Mouse (Mus musculus): ENCODE measurements around the gene Aph1b. TPM values are rescaled to one million over a fixed set of nuclear protein-coding genes. Genes with fewer than 3 reads are reported as not detected.
"Not testable (repeated sequence)": the region's sequence is repeated elsewhere in the genome, so short reads cannot be mapped to it uniquely, and the experiment has no call there.

The Aph1b gene
- polyA plus RNA-seq, 1 experiment: 1.9 TPM

DNA sequence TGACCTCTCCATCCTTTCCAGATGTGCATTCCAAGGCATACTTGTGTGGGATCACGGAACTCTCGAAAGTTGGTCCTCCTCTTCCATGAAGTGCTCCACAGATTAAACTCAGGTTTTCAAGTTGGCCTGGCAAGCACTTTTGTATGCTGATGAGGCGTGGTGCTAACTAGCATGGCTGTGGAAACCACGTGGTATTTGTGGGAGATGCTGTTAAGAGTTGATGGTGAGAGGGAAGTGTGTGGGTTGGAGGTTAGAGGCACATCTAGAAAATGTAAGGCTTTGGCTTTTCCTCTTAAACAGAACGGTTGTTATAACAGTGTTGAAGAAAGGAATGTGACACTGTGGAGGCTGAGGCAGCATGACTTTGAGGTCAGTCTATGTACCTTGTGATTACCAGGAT lies 25.7 kb upstream of the Aph1b start:
- TF ChIP-seq CTCF (IDR thresholded peaks at IDR 0.05; ENCODE audit: control insufficient read depth, insufficient read depth, insufficient replicate concordance, low read depth, low read length) (no peak), POLR2A (IDR thresholded peaks at IDR 0.05; ENCODE audit: control insufficient read depth, low read depth, low read length) (no peak)
- no peaks in the 10 kb centered on the region for H3K27me3 ChIP-seq (ENCODE audit: control insufficient read depth, insufficient read depth, low read length)

GRCm38 (mm10) chr9:66813392-66813791 lies 18.1 kb upstream of the Aph1b start:
- Histone ChIP-seq H3K4me1 (ENCODE audit: control insufficient read depth, insufficient read depth, low read length) (no peaks in the 10 kb centered on the region), H3K4me3 (ENCODE audit: control insufficient read depth, low read depth, low read length) (no peak overlapping the region), H3K27ac (ENCODE audit: control insufficient read depth, insufficient read depth, low read depth, low read length) (no peak overlapping the region), H3K27me3 (ENCODE audit: control insufficient read depth, insufficient read depth, low read length) (no peaks in the 10 kb centered on the region), H3K36me3 (ENCODE audit: control insufficient read depth, insufficient read depth, low read length) (no peaks in the 10 kb centered on the region)
- TF ChIP-seq POLR2A (IDR thresholded peaks at IDR 0.05; ENCODE audit: control insufficient read depth, low read depth, low read length): no peak
- TF ChIP-seq CTCF (IDR thresholded peaks at IDR 0.05; ENCODE audit: control insufficient read depth, insufficient read depth, insufficient replicate concordance, low read depth, low read length): no peak

More for the DNA sequence above, 25.7 kb upstream of the Aph1b start:
- Histone ChIP-seq H3K4me3 (ENCODE audit: control insufficient read depth, low read depth, low read length) (no peak overlapping the region), H3K36me3 (ENCODE audit: control insufficient read depth, insufficient read depth, low read length) (no peaks in the 10 kb centered on the region), H3K27ac (ENCODE audit: control insufficient read depth, insufficient read depth, low read depth, low read length) (no peak overlapping the region), H3K4me1 (ENCODE audit: control insufficient read depth, insufficient read depth, low read length) (no peaks in the 10 kb centered on the region)

DNA sequence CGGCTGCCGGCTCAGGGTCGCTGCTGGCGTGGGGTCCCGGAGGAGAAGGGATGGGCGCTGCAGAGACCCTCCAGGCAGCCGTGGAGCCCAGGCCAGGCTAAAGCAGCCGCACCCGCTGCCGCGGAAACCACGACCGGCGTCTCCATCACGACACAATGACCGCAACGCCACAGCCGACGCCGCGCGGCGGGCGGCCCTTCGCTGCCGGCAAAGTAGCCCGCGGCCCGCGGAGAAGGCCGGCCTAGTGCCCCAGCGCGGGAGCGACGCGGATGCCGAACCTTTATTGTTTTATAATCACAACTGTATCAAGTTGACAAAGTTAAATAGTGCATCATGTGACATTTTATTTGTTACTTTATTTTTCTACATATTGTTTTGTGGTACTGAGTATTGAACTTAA lies 10.7 kb upstream of the Aph1b start:
- TF ChIP-seq POLR2A (IDR thresholded peaks at IDR 0.05; ENCODE audit: control insufficient read depth, low read depth, low read length): peak; percentile 46
- not testable (repeated sequence) for H3K36me3 ChIP-seq (ENCODE audit: control insufficient read depth, insufficient read depth, low read length); H3K27me3 ChIP-seq (ENCODE audit: control insufficient read depth, insufficient read depth, low read length); H3K4me1 ChIP-seq (ENCODE audit: control insufficient read depth, insufficient read depth, low read length)
- peak overlapping the region; percentile 77; the same call in 1 of the 2 replicates for H3K27ac ChIP-seq (ENCODE audit: control insufficient read depth, insufficient read depth, low read depth, low read length)
- H3K4me3 ChIP-seq (ENCODE audit: control insufficient read depth, low read depth, low read length): peak overlapping the region; percentile 82

GRCm38 (mm10) chr9:66801947-66802346 lies 6.7 kb upstream of the Aph1b start:
- peak overlapping the region; percentile 88 for H3K4me3 ChIP-seq (ENCODE audit: control insufficient read depth, low read depth, low read length)
- TF ChIP-seq POLR2A (IDR thresholded peaks at IDR 0.05; ENCODE audit: control insufficient read depth, low read depth, low read length): no peak
- no peak for TF ChIP-seq CTCF (IDR thresholded peaks at IDR 0.05; ENCODE audit: control insufficient read depth, insufficient read depth, insufficient replicate concordance, low read depth, low read length)
- no peaks in the 10 kb centered on the region for H3K27me3 ChIP-seq (ENCODE audit: control insufficient read depth, insufficient read depth, low read length)
- no peak overlapping the region for H3K27ac ChIP-seq (ENCODE audit: control insufficient read depth, insufficient read depth, low read depth, low read length)
- H3K4me1 ChIP-seq (ENCODE audit: control insufficient read depth, insufficient read depth, low read length): peaks cover 7% of the 10 kb centered on the region
- no peaks in the 10 kb centered on the region; the same call in 1 of the 2 replicates for H3K36me3 ChIP-seq (ENCODE audit: control insufficient read depth, insufficient read depth, low read length)

- TF ChIP-seq CTCF (IDR thresholded peaks at IDR 0.05; ENCODE audit: control insufficient read depth, insufficient read depth, insufficient replicate concordance, low read depth, low read length): no peak
- no peak for TF ChIP-seq POLR2A (IDR thresholded peaks at IDR 0.05; ENCODE audit: control insufficient read depth, low read depth, low read length)
- Histone ChIP-seq H3K27me3 (ENCODE audit: control insufficient read depth, insufficient read depth, low read length) (no peaks in the 10 kb centered on the region), H3K36me3 (ENCODE audit: control insufficient read depth, insufficient read depth, low read length) (no peaks in the 10 kb centered on the region), H3K4me3 (ENCODE audit: control insufficient read depth, low read depth, low read length) (peak within 1 kb of the TSS; percentile 95), H3K4me1 (ENCODE audit: control insufficient read depth, insufficient read depth, low read length) (peaks cover 17% of the 10 kb centered on the region), H3K27ac (ENCODE audit: control insufficient read depth, insufficient read depth, low read depth, low read length) (peak within 1 kb of the TSS; percentile 87)
These were observed 1.4 kb upstream of the Aph1b start, which contains the start of gene Gm10647 for GRCm38 (mm10) chr9:66796739-66797138. Gene Gm10647, plus strand, starts transcription at chr9:66797039.

DNA sequence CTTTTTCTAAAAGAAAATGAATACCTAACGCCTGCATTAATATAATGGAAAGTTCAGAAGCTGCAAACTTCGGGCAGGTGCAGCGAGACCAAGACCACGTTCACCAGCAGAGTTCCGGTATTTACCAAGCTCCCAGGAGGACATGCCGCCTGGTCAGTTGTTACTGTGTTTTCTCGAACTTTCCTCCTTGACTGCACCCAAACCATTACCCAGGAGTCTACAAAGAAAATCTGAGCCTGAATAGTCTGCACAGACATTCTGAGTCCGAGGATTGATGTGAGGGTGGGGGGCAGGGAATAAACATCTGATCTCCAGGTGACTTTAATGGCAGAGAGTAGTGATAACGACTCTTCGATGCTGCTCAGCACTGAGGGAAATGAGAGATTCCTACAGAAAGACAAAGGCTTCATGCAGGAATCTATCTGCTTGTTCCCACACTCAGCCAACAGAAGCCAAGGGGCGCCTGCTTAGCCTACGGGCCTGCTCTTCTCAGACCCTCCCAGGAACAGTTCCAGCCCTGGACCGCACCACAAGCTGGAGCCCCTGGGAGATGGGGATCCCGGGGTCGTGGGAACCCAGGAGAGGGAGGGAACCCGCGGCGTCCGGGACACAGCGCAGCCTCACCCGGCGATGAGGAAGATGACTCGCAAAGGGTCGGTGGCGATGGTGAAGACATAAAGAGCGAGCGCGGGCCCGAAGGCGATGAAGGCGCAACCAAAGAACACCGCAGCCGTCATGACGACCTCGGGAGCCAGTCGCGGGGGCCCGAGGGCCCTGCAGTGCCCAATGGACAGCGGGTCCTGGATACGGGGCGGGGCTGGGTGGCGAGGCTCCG lies 444 bp downstream of the Aph1b start:
- Histone ChIP-seq H3K36me3 (ENCODE audit: control insufficient read depth, insufficient read depth, low read length) (no peaks in the 10 kb centered on the region), H3K27me3 (ENCODE audit: control insufficient read depth, insufficient read depth, low read length) (no peaks in the 10 kb centered on the region), H3K27ac (ENCODE audit: control insufficient read depth, insufficient read depth, low read depth, low read length) (peak overlapping the region; percentile 69), H3K4me1 (ENCODE audit: control insufficient read depth, insufficient read depth, low read length) (peaks cover 13% of the 10 kb centered on the region), H3K4me3 (ENCODE audit: control insufficient read depth, low read depth, low read length) (peak overlapping the region; percentile 95)
- TF ChIP-seq POLR2A (IDR thresholded peaks at IDR 0.05; ENCODE audit: control insufficient read depth, low read depth, low read length) (no peak; the same call in 1 of the 2 replicates), CTCF (IDR thresholded peaks at IDR 0.05; ENCODE audit: control insufficient read depth, insufficient read depth, insufficient replicate concordance, low read depth, low read length) (no peak)

- no peak overlapping the region for H3K4me3 ChIP-seq (ENCODE audit: control insufficient read depth, low read depth, low read length)
- no peak overlapping the region for H3K27ac ChIP-seq (ENCODE audit: control insufficient read depth, insufficient read depth, low read depth, low read length)
- H3K27me3 ChIP-seq (ENCODE audit: control insufficient read depth, insufficient read depth, low read length): no peaks in the 10 kb centered on the region
- TF ChIP-seq POLR2A (IDR thresholded peaks at IDR 0.05; ENCODE audit: control insufficient read depth, low read depth, low read length) (no peak), CTCF (IDR thresholded peaks at IDR 0.05; ENCODE audit: control insufficient read depth, insufficient read depth, insufficient replicate concordance, low read depth, low read length) (no peak)
- H3K4me1 ChIP-seq (ENCODE audit: control insufficient read depth, insufficient read depth, low read length): no peaks in the 10 kb centered on the region
- H3K36me3 ChIP-seq (ENCODE audit: control insufficient read depth, insufficient read depth, low read length): no peaks in the 10 kb centered on the region
These were observed 7.5 kb downstream of the Aph1b start for GRCm38 (mm10) chr9:66787821-66788220.

DNA sequence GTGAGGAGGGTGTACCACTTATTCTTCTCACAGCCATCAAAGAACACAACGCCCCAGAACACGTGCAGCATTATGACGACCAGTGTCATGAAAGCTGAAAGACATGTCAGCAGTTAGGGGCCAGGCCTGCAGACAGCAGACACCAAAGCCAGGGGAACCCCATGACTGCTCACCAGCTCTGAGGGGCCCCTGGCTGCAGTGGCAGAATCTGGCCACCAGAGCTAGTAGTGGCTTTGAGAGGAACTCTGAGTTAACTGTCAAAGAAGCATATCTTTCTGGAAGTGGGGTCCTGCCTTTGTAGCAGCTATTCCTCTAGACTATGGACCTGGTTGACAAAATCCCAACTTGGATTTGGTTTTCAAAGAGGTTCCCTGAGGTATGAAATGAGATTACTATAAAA lies 10.7 kb downstream of the Aph1b start:
- H3K36me3 ChIP-seq (ENCODE audit: control insufficient read depth, insufficient read depth, low read length); H3K27me3 ChIP-seq (ENCODE audit: control insufficient read depth, insufficient read depth, low read length); H3K4me1 ChIP-seq (ENCODE audit: control insufficient read depth, insufficient read depth, low read length); H3K4me3 ChIP-seq (ENCODE audit: control insufficient read depth, low read depth, low read length); H3K27ac ChIP-seq (ENCODE audit: control insufficient read depth, insufficient read depth, low read depth, low read length): not testable (repeated sequence)
